Mouse (Mus musculus): Measurements from ENCODE around the gene Mroh2a. TPM values are rescaled to one million over a fixed set of nuclear protein-coding genes. Genes with fewer than 3 reads are reported as not detected.
"Not testable (repeated sequence)": the region's sequence is repeated elsewhere in the genome, so short reads cannot be mapped to it uniquely, and the experiment has no call there.

Mroh2a gene
- total RNA-seq, 1 experiment from 2014 or later: 0.26 TPM

GRCm38 (mm10) chr1:88218591-88218990, 8.2 kb upstream of the Mroh2a start:
- DNase-seq: no peak

GRCm38 (mm10) chr1:88219054-88219453, 7.7 kb upstream of the Mroh2a start:
- peak; percentile 7 for DNase-seq

GRCm38 (mm10) chr1:88220336-88220735, 6.5 kb upstream of the Mroh2a start:
- DNase-seq: no peak

GRCm38 (mm10) chr1:88222216-88222615, 4.6 kb upstream of the Mroh2a start:
- DNase-seq: no peak

- DNase-seq: not testable (repeated sequence)
These were observed 3.7 kb upstream of the Mroh2a start for GRCm38 (mm10) chr1:88223011-88223515.

- peak; percentile 33 for DNase-seq
These were observed 3.2 kb upstream of the Mroh2a start for GRCm38 (mm10) chr1:88223591-88223990.

- DNase-seq: peak; percentile 62
These were observed 2.6 kb upstream of the Mroh2a start for GRCm38 (mm10) chr1:88224029-88224776.

GRCm38 (mm10) chr1:88225301-88225700, 1.5 kb upstream of the Mroh2a start:
- not testable (repeated sequence) for DNase-seq

GRCm38 (mm10) chr1:88225741-88226140, 1.0 kb upstream of the Mroh2a start:
- no peak for DNase-seq

- DNase-seq: no peak
These were observed 696 bp downstream of the Mroh2a start for GRCm38 (mm10) chr1:88227482-88227881.

GRCm38 (mm10) chr1:88228121-88228520, 1.3 kb downstream of the Mroh2a start:
- peak; percentile 6 for DNase-seq

- peak; percentile 9 for DNase-seq
These were observed 2.8 kb downstream of the Mroh2a start for GRCm38 (mm10) chr1:88229566-88229965.

GRCm38 (mm10) chr1:88229986-88230385, 3.2 kb downstream of the Mroh2a start:
- peak; percentile 6 for DNase-seq

- DNase-seq: no peak
These were observed 3.6 kb downstream of the Mroh2a start for GRCm38 (mm10) chr1:88230421-88230820.

- no peak for DNase-seq
These were observed 4.4 kb downstream of the Mroh2a start for GRCm38 (mm10) chr1:88230981-88231802.

- no peak for DNase-seq
These were observed 5.2 kb downstream of the Mroh2a start for GRCm38 (mm10) chr1:88231803-88232499.

- no peak for DNase-seq
These were observed 6.0 kb downstream of the Mroh2a start for GRCm38 (mm10) chr1:88232664-88233380.

GRCm38 (mm10) chr1:88233421-88234247, 6.8 kb downstream of the Mroh2a start:
- no peak for DNase-seq

GRCm38 (mm10) chr1:88234248-88234610, 7.4 kb downstream of the Mroh2a start:
- DNase-seq: no peak

- no peak for DNase-seq
These were observed 7.9 kb downstream of the Mroh2a start for GRCm38 (mm10) chr1:88234646-88235045.
